ENCODE assay signal across 8 mouse cellular contexts in genomic region chr14:41035146-41035798, GRCm38 (mm10). TPM values are rescaled to one million over a fixed set of nuclear protein-coding genes. Genes with fewer than 3 reads are reported as not detected.
DNase-seq lines count a peak whose midpoint lies in the region; ATAC-seq and TF ChIP-seq lines count a peak whose summit lies in the region.

No protein-coding gene starts in this region.

- H3K36me3 ChIP-seq in ES-E14 (ENCODE audit: control insufficient read depth, insufficient read depth, low read length, poor library complexity, severe bottlenecking): no peaks in the 10 kb centered on the region
- H3K36me3 ChIP-seq in liver, adult 2 months (ENCODE audit: control insufficient read depth, insufficient read depth, low read length): no peaks in the 10 kb centered on the region
- no peaks in the 10 kb centered on the region for H3K36me3 ChIP-seq in stomach, postnatal 0 days (ENCODE audit: control insufficient read depth, insufficient read depth, low read length)

- TF ChIP-seq POLR2A in liver, adult 2 months (IDR thresholded peaks at IDR 0.05; ENCODE audit: extremely low read depth, insufficient read depth, low read length): no peak

- 0 out of 2 replicates have a peak, but pooled peaks have one; percentile 29 for ATAC-seq in stomach, postnatal 0 days (ENCODE audit: low FRiP score, low TSS enrichment)

- TF ChIP-seq EP300 in stomach, postnatal 0 days (optimal IDR thresholded peaks at IDR 0.05): no peak

- H3K27ac ChIP-seq in ES-E14 (ENCODE audit: insufficient read depth, low read depth, low read length, poor library complexity, severe bottlenecking): no peak overlapping the region
- no peak overlapping the region for H3K27ac ChIP-seq in liver, adult 2 months (replicated peaks; ENCODE audit: insufficient read depth, low read depth, low read length)
- no peak overlapping the region for H3K27ac ChIP-seq in stomach, postnatal 0 days (replicated peaks)

- H3K4me3 ChIP-seq in ES-E14 (ENCODE audit: insufficient read depth in 1 of 2, low read depth in 1 of 2, low read length in 2 of 2, poor library complexity in 1 of 2, severe bottlenecking in 1 of 2): no peak overlapping the region
- H3K4me3 ChIP-seq in liver, adult 2 months (ENCODE audit: insufficient read depth, low read depth, low read length): no peak overlapping the region
- H3K4me3 ChIP-seq in stomach, postnatal 0 days (ENCODE audit: low read depth, low read length): no peak overlapping the region

- H3K9ac ChIP-seq in ES-E14 (ENCODE audit: insufficient read depth, low read depth, low read length, poor library complexity, severe bottlenecking): no peak overlapping the region
- no peak overlapping the region for H3K9ac ChIP-seq in liver, adult 2 months (ENCODE audit: low read depth, low read length)
- no peak overlapping the region for H3K9ac ChIP-seq in stomach, postnatal 0 days (ENCODE audit: low read length)

- H3K79me2 ChIP-seq in liver, adult 2 months (ENCODE audit: control insufficient read depth, insufficient read depth, low read length): no peaks in the 10 kb centered on the region

- peak; percentile 90 for TF ChIP-seq CTCF in liver, adult 2 months (IDR thresholded peaks at IDR 0.05; ENCODE audit: low read depth, low read length)
- TF ChIP-seq CTCF in stomach, postnatal 0 days (IDR thresholded peaks at IDR 0.05; ENCODE audit: low read depth): peak; percentile 92

- no peaks in the 10 kb centered on the region for H3K27me3 ChIP-seq in liver, adult 2 months (ENCODE audit: control insufficient read depth, insufficient read depth, low read length)
- H3K27me3 ChIP-seq in stomach, postnatal 0 days (ENCODE audit: control insufficient read depth, insufficient read depth, low read length): no peaks in the 10 kb centered on the region

- 33% methylated on average over 6 of the region's 6 CpGs for WGBS in liver, adult 2 months
- 28% methylated on average over 6 of the region's 6 CpGs for WGBS in stomach, postnatal 0 days

- no peaks in the 10 kb centered on the region for H3K9me3 ChIP-seq in ES-E14 (ENCODE audit: control insufficient read depth, insufficient read depth, low read depth, low read length)
- H3K9me3 ChIP-seq in stomach, postnatal 0 days (ENCODE audit: control insufficient read depth, low read length): no peaks in the 10 kb centered on the region

- H3K4me2 ChIP-seq in stomach, postnatal 0 days (replicated peaks; ENCODE audit: low read depth): no peak overlapping the region

- in situ Hi-C loops in ES-E14 (cut with MboI; ENCODE audit: low sequenced_read_pairs in 2 of 2, unreplicated experiment in 2 of 2): no loop called here

- H3K4me1 ChIP-seq in ES-E14 (ENCODE audit: control insufficient read depth in 2 of 2, insufficient read depth in 2 of 2, low read length in 2 of 2, poor library complexity in 1 of 2): no peaks in the 10 kb centered on the region
- H3K4me1 ChIP-seq in liver, adult 2 months (ENCODE audit: control insufficient read depth, insufficient read depth, low read length): no peaks in the 10 kb centered on the region
- no peaks in the 10 kb centered on the region for H3K4me1 ChIP-seq in stomach, postnatal 0 days (replicated peaks; ENCODE audit: control insufficient read depth, insufficient read depth)

- peak; percentile 23 for DNase-seq in 3134 (ENCODE audit: extremely low read depth, insufficient read length, low spot score)
- peak; percentile 52 for DNase-seq in ES-E14 (ENCODE audit: low read depth, low spot score)
- DNase-seq in cerebellum, adult 9-10 months: peak; percentile 59
- DNase-seq in forelimb bud, embryonic 11.5 days (ENCODE audit: low read depth, low spot score): peak; percentile 72
- peak; percentile 35 to 70 for DNase-seq in kidney, adult 8-10 months
- peak; percentile 49 for DNase-seq in liver, adult 2 months (ENCODE audit: extremely low read depth, low read depth, low spot score)
- peak; percentile 76 for DNase-seq in naive thymus-derived CD4-positive, alpha-beta T cell, adult 2 months (ENCODE audit: low read depth)
- peak; percentile 57 for DNase-seq in stomach, postnatal 0 days (ENCODE audit: low spot score)

TF ChIP-seq in ES-E14, 5 proteins besides CTCF, POLR2A, EP300 and RAD21:
- TF ChIP-seq HCFC1 (IDR thresholded peaks at IDR 0.05; ENCODE audit: borderline replicate concordance, insufficient read depth, low read length): no peak
- TF ChIP-seq CHD2 (IDR thresholded peaks at IDR 0.05; ENCODE audit: low read depth, low read length): no peak
- TF ChIP-seq MAFK (IDR thresholded peaks at IDR 0.05; ENCODE audit: insufficient read depth, low read depth, low read length): no peak
- no peak for TF ChIP-seq ZNF384 (IDR thresholded peaks at IDR 0.05; ENCODE audit: low read depth, low read length)
- TF ChIP-seq ZC3H11A (IDR thresholded peaks at IDR 0.05; ENCODE audit: borderline replicate concordance, low read depth, low read length): peak; percentile 35; the same call in 1 of the 2 replicates

RNA-seq across cellular contexts. Expression of gene Fam213a, which starts 21.7 kb away (rescaled TPM):
- total RNA-seq in ES-E14 (2012; rRNA removed): 13.6 and 16.7 TPM in 2 replicates
- 63.2 and 66.3 TPM in 2 replicates for total RNA-seq in liver, adult 2 months (2014; rRNA removed)
- 25.5 and 42.2 TPM in 2 replicates for polyA plus RNA-seq in liver, adult 2 months (2012; rRNA removed)
- 32.4 and 34.5 TPM in 2 replicates for polyA plus RNA-seq in stomach, postnatal 0 days (2015; fragmentation: Nextera tagmentation; extraction: Ambion mirVana)

RNA-seq across cellular contexts. Expression of gene Dydc2, which starts 33.7 kb away (rescaled TPM):
- not detected in 2 replicates for total RNA-seq in ES-E14 (2012; rRNA removed)
- total RNA-seq in liver, adult 2 months (2014; rRNA removed): not detected in 2 replicates
- polyA plus RNA-seq in liver, adult 2 months (2012; rRNA removed): not detected in 2 replicates
- not detected in 2 replicates for polyA plus RNA-seq in stomach, postnatal 0 days (2015; fragmentation: Nextera tagmentation; extraction: Ambion mirVana)

RNA-seq across cellular contexts. Expression of gene Dydc1, which starts 37.4 kb away (rescaled TPM):
- total RNA-seq in ES-E14 (2012; rRNA removed): not detected in 2 replicates
- total RNA-seq in liver, adult 2 months (2014; rRNA removed): not detected in 2 replicates
- not detected in 2 replicates for polyA plus RNA-seq in liver, adult 2 months (2012; rRNA removed)
- not detected in 2 replicates for polyA plus RNA-seq in stomach, postnatal 0 days (2015; fragmentation: Nextera tagmentation; extraction: Ambion mirVana)

Comparison
In these comparisons a context has a peak if more than half of its experiments do, and no peak if none do; other contexts are left out.
1. DNase-seq: peak in every context shown above with its lines; median percentile 76 in naive thymus-derived CD4-positive, alpha-beta T cell, adult 2 months; 72 in forelimb bud, embryonic 11.5 days; 59 in cerebellum, adult 9-10 months; 57 in stomach, postnatal 0 days; 52 in kidney, adult 8-10 months; 52 in ES-E14; 49 in liver, adult 2 months; 23 in 3134.